Comparison of ENCODE assay signal across 26 mouse cellular contexts in genomic region chr12:9365931-9366330, GRCm38 (mm10).
"Had no signal": no experiment of that assay in that cellular context is flagged by ENCODE, and none has a peak within 500 bp of the region (broad histone marks: within the 10 kb centered on the region; RNA-seq: fewer than 3 reads in every experiment).

No protein-coding gene starts in this region.

- H3K27ac ChIP-seq: gastrocnemius, adult 2 months; heart, embryonic 10.5 days; hindbrain, embryonic 10.5 days; hindbrain, embryonic 12.5 days; hindbrain, embryonic 14.5 days; intestine, embryonic 15.5 days; layer of hippocampus, adult 2 months; left cerebral cortex, adult 2 months; limb, embryonic 10.5 days; limb, embryonic 12.5 days; liver, embryonic 13.5 days; liver, embryonic 15.5 days had no signal

- DNase-seq: gastrocnemius, adult 2 months; gastrocnemius, postnatal 10 days; gastrocnemius, postnatal 25 days; heart, adult 18-20 months; heart, postnatal 10 days; heart, postnatal 4 days; kidney, adult 8-10 months; kidney, postnatal 10 days; kidney, postnatal 36 days; liver; liver, embryonic 13.5 days had no signal

- H3K36me3 ChIP-seq: heart, embryonic 10.5 days; heart, embryonic 12.5 days; hindbrain, embryonic 10.5 days; hindbrain, embryonic 12.5 days; intestine, embryonic 15.5 days; limb, embryonic 10.5 days; limb, embryonic 12.5 days; liver, embryonic 13.5 days; liver, embryonic 15.5 days had no signal

- H3K27me3 ChIP-seq: heart, embryonic 12.5 days; hindbrain, embryonic 12.5 days; intestine, embryonic 15.5 days; limb, embryonic 12.5 days; liver, embryonic 13.5 days; liver, embryonic 15.5 days had no signal

- H3K4me2 ChIP-seq: heart, embryonic 12.5 days; hindbrain, embryonic 12.5 days; hindbrain, embryonic 14.5 days; intestine, embryonic 15.5 days; limb, embryonic 12.5 days; liver, embryonic 11.5 days; liver, embryonic 13.5 days; liver, embryonic 15.5 days had no signal

- H3K9me3 ChIP-seq: heart, embryonic 10.5 days; heart, embryonic 12.5 days; hindbrain, embryonic 10.5 days; hindbrain, embryonic 12.5 days; intestine, embryonic 15.5 days; limb, embryonic 10.5 days; limb, embryonic 12.5 days; liver, embryonic 13.5 days; liver, embryonic 15.5 days had no signal

- H3K9ac ChIP-seq: heart, embryonic 12.5 days; hindbrain, embryonic 12.5 days; hindbrain, embryonic 14.5 days; intestine, embryonic 15.5 days; limb, embryonic 12.5 days; liver, embryonic 13.5 days; liver, embryonic 15.5 days had no signal

- ATAC-seq: hindbrain, embryonic 16.5 days; inflammation-experienced regulatory T-cells, adult 6 months; intestine, embryonic 15.5 days; intestine, postnatal 0 days had no signal

- H3K4me1 ChIP-seq: heart, embryonic 10.5 days; heart, embryonic 12.5 days; hindbrain, embryonic 10.5 days; hindbrain, embryonic 12.5 days; intestine, embryonic 15.5 days; liver, embryonic 13.5 days; liver, embryonic 15.5 days had no signal

- H3K4me3 ChIP-seq: gastrocnemius, adult 2 months; heart, embryonic 10.5 days; heart, embryonic 12.5 days; hindbrain, embryonic 10.5 days; hindbrain, embryonic 12.5 days; intestine, embryonic 15.5 days; layer of hippocampus, adult 2 months; left cerebral cortex, adult 2 months; limb, embryonic 10.5 days; limb, embryonic 12.5 days; liver, embryonic 13.5 days; liver, embryonic 15.5 days had no signal
